Mouse (Mus musculus): Measurements from ENCODE around the gene Cdk1. TPM values are rescaled to one million over a fixed set of nuclear protein-coding genes. Genes with fewer than 3 reads are reported as not detected.

The Cdk1 gene
- polyA plus RNA-seq, 1 experiment from 2014 or later: 344 TPM

GRCm38 (mm10) chr10:69342328-69342727 lies 10.4 kb downstream of the Cdk1 start:
- Histone ChIP-seq H3K9ac (no peak overlapping the region), H3K27me3 (replicated peaks) (no peaks in the 10 kb centered on the region), H3K4me3 (no peak overlapping the region), H3K4me1 (peaks cover 22% of the 10 kb centered on the region), H3K4me2 (no peak overlapping the region), H3K27ac (replicated peaks) (no peak overlapping the region), H3K9me3 (no peaks in the 10 kb centered on the region), H3K36me3 (peaks cover 100% of the 10 kb centered on the region)
- ATAC-seq (ENCODE audit: extremely low read depth, insufficient number of reproducible peaks, low FRiP score, low TSS enrichment): no peak
- 89% methylated on average over 9 of the region's 9 CpGs for WGBS

- no peak overlapping the region for H3K4me2 ChIP-seq
- no peak overlapping the region for H3K9ac ChIP-seq
- H3K4me3 ChIP-seq: no peak overlapping the region
- ATAC-seq (ENCODE audit: extremely low read depth, insufficient number of reproducible peaks, low FRiP score, low TSS enrichment): no peak
- no peaks in the 10 kb centered on the region for H3K27me3 ChIP-seq (replicated peaks)
- no peak overlapping the region for H3K27ac ChIP-seq (replicated peaks)
- H3K9me3 ChIP-seq: no peaks in the 10 kb centered on the region
- WGBS: 77% methylated on average over 6 of the region's 6 CpGs
- peaks cover 15% of the 10 kb centered on the region for H3K4me1 ChIP-seq
- H3K36me3 ChIP-seq: peaks cover 100% of the 10 kb centered on the region
These were observed 11.0 kb downstream of the Cdk1 start for GRCm38 (mm10) chr10:69341570-69342227.

DNA sequence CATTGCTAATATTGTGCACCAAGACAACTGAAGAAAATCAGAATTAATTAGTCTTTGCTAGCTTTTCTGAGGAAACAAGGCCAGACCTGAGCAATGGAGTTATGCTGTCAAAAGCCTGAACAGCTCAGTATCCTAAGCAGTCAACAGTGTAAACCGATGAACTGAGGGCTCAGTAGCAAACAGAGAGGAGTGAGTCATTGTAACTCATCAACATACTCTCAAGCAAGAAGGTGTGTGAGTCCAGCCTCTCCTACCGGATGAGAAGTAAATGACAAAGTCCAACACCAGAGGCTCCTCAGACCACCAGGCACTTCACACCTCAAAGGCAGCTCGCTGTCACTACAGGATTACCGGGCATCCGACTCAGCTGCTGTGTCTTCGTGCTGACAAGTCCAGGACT lies 12.7 kb downstream of the Cdk1 start:
- Histone ChIP-seq H3K4me2 (no peak overlapping the region), H3K9me3 (no peaks in the 10 kb centered on the region), H3K4me1 (0 out of 2 replicates have a peak, but pooled peaks cover under 1% of the 10 kb centered on the region), H3K27ac (replicated peaks) (no peak overlapping the region), H3K9ac (no peak overlapping the region), H3K27me3 (replicated peaks) (no peaks in the 10 kb centered on the region), H3K36me3 (peaks cover 100% of the 10 kb centered on the region), H3K4me3 (no peak overlapping the region)
- no peak for ATAC-seq (ENCODE audit: extremely low read depth, insufficient number of reproducible peaks, low FRiP score, low TSS enrichment)
- 64% methylated on average over 6 of the region's 6 CpGs for WGBS

DNA sequence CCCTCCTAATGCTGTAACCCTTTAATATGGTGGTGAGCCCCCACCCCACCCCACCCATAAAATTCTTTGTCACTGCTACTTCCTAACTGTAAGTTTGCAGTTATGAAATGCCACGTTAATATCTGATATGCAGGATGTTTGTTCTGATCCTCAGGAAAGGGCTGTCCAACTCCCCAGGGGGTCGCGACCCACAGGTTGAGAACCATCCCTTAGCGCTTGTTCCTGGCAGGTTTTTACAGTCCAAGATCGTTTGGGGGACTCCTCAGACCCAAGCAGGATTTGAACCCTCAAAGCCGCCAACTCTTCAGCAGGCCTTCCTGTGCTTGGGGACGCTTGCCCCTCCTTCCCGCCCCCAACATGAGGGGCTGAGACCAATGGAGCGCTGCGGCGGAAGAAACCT lies 16.5 kb downstream of the Cdk1 start:
- Histone ChIP-seq H3K4me1 (no peaks in the 10 kb centered on the region), H3K9ac (no peak overlapping the region), H3K27ac (replicated peaks) (no peak overlapping the region), H3K9me3 (no peaks in the 10 kb centered on the region), H3K4me3 (no peak overlapping the region), H3K4me2 (no peak overlapping the region), H3K36me3 (peaks cover 84% of the 10 kb centered on the region), H3K27me3 (replicated peaks) (no peaks in the 10 kb centered on the region)
- WGBS: 91% methylated on average over 11 of the region's 11 CpGs
- ATAC-seq (ENCODE audit: extremely low read depth, insufficient number of reproducible peaks, low FRiP score, low TSS enrichment): no peak

DNA sequence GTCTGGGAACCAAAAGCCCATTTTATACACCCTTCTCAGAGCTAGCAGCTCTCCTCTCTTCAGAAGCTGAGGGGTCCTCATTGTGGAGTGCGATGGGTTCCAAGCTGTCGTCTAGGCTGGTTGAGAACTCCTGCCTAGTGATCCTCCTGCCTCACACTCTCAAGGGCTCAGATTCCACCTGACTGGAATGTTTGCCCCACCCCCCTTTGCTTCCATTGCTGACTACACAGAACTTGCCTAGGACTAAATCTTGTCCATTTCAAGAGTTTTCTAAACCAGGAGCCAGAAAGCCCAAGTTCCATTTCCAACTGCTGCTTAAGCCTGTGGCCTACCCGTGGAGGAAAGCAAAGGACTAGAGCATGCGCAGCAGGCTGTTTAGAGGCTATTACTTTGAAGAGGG lies 17.1 kb downstream of the Cdk1 start:
- H3K27me3 ChIP-seq (replicated peaks): no peaks in the 10 kb centered on the region
- H3K4me1 ChIP-seq: no peaks in the 10 kb centered on the region
- no peak overlapping the region for H3K4me3 ChIP-seq
- no peaks in the 10 kb centered on the region for H3K9me3 ChIP-seq
- ATAC-seq (ENCODE audit: extremely low read depth, insufficient number of reproducible peaks, low FRiP score, low TSS enrichment): no peak
- H3K27ac ChIP-seq (replicated peaks): no peak overlapping the region
- H3K9ac ChIP-seq: no peak overlapping the region
- peaks cover 78% of the 10 kb centered on the region for H3K36me3 ChIP-seq
- no peak overlapping the region for H3K4me2 ChIP-seq
- WGBS: 84% methylated on average over 4 of the region's 4 CpGs

GRCm38 (mm10) chr10:69335195-69335536 lies 17.6 kb downstream of the Cdk1 start:
- H3K4me3 ChIP-seq: no peak overlapping the region
- no peak overlapping the region for H3K27ac ChIP-seq (replicated peaks)
- no peak overlapping the region for H3K9ac ChIP-seq
- 82% methylated on average over 7 of the region's 7 CpGs for WGBS
- no peaks in the 10 kb centered on the region for H3K27me3 ChIP-seq (replicated peaks)
- peaks cover 73% of the 10 kb centered on the region for H3K36me3 ChIP-seq
- ATAC-seq (ENCODE audit: extremely low read depth, insufficient number of reproducible peaks, low FRiP score, low TSS enrichment): no peak
- H3K4me2 ChIP-seq: no peak overlapping the region
- H3K9me3 ChIP-seq: no peaks in the 10 kb centered on the region
- no peaks in the 10 kb centered on the region for H3K4me1 ChIP-seq

DNA sequence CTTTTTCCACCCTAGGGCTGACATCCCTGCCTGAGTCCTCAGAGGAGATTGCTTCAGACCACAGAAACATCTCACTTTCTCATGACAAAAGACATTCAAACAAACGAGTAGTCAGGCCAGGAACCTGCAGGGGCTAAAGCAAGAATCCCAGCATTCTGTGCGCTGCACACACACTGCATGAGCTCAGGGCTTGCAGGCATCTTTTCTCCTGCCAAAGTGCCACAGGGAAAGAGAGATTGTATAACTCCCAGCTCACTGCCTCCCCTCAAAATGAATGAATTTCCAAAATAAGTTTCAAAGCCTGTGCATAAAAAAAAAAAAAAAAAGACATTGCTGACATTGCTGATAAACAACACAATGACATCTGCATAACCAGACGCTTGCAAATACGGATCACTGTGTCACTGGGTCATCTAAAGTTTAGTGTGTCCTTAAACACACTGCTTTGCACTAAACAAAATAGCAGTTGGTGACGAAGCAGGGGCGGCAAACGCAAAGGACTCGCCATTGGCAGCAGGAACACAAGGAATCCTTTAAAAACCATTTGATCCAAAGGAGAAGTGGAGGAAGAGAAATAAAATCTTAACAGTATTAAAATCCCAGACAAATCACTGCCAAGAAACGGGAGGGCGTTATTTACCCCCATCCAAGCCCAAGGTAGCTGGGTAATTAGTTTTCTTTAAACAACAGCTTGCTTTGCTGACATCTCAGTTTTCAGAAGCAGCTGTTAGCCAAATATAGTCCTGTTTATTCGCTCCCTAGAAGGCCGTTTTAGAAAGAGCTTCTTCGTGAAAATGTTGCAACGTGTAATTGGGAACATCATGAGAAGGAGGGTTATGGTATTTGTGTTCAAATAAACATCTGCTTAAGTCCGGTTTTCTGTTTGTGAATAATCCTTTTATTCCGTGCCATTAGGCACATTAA lies 18.2 kb downstream of the Cdk1 start:
- Histone ChIP-seq H3K27ac (replicated peaks) (no peak overlapping the region), H3K9me3 (no peaks in the 10 kb centered on the region), H3K4me1 (no peaks in the 10 kb centered on the region), H3K4me3 (no peak overlapping the region), H3K4me2 (no peak overlapping the region), H3K9ac (no peak overlapping the region), H3K27me3 (replicated peaks) (no peaks in the 10 kb centered on the region), H3K36me3 (peaks cover 67% of the 10 kb centered on the region)
- WGBS: 78% methylated on average over 16 of the region's 16 CpGs
- no peak for ATAC-seq (ENCODE audit: extremely low read depth, insufficient number of reproducible peaks, low FRiP score, low TSS enrichment)

- no peaks in the 10 kb centered on the region for H3K9me3 ChIP-seq
- no peak overlapping the region for H3K9ac ChIP-seq
- H3K4me3 ChIP-seq: no peak overlapping the region
- H3K4me2 ChIP-seq: no peak overlapping the region
- H3K36me3 ChIP-seq: peaks cover 54% of the 10 kb centered on the region
- no peaks in the 10 kb centered on the region for H3K27me3 ChIP-seq (replicated peaks)
- 86% methylated on average over 11 of the region's 11 CpGs for WGBS
- no peak for ATAC-seq (ENCODE audit: extremely low read depth, insufficient number of reproducible peaks, low FRiP score, low TSS enrichment)
- no peaks in the 10 kb centered on the region for H3K4me1 ChIP-seq
- no peak overlapping the region for H3K27ac ChIP-seq (replicated peaks)
These were observed 19.5 kb downstream of the Cdk1 start for GRCm38 (mm10) chr10:69333212-69333611.

- Histone ChIP-seq H3K9ac (no peak overlapping the region), H3K36me3 (peaks cover 34% of the 10 kb centered on the region), H3K27me3 (replicated peaks) (no peaks in the 10 kb centered on the region), H3K4me2 (no peak overlapping the region), H3K27ac (replicated peaks) (no peak overlapping the region), H3K9me3 (no peaks in the 10 kb centered on the region), H3K4me1 (no peaks in the 10 kb centered on the region), H3K4me3 (no peak overlapping the region)
- WGBS: 89% methylated on average over 6 of the region's 6 CpGs
- no peak for ATAC-seq (ENCODE audit: extremely low read depth, insufficient number of reproducible peaks, low FRiP score, low TSS enrichment)
These were observed 21.5 kb downstream of the Cdk1 start for GRCm38 (mm10) chr10:69331231-69331630.

DNA sequence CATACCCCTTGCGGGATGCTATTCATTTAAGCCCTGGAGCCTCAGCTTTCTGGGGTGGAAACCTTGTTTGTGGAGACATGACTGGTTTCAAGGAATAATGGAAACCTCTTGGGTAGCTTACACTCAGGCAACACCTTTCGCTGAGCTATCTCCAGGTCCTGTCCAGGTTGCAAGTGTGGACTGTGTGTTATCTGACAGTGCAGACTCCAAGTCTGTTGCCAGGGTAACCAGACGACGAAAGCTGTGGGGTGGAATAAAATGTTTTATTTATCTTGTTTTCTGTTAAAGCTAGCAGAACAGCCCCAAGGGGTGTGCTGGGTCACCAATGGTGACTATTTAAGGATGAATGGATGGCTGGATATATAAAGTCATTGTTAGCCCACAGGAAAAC lies 24.1 kb downstream of the Cdk1 start:
- 59% methylated on average over 4 of the region's 4 CpGs for WGBS
- H3K4me2 ChIP-seq: no peak overlapping the region
- no peak overlapping the region for H3K27ac ChIP-seq (replicated peaks)
- no peaks in the 10 kb centered on the region for H3K4me1 ChIP-seq
- H3K27me3 ChIP-seq (replicated peaks): no peaks in the 10 kb centered on the region
- no peaks in the 10 kb centered on the region for H3K9me3 ChIP-seq
- ATAC-seq (ENCODE audit: extremely low read depth, insufficient number of reproducible peaks, low FRiP score, low TSS enrichment): no peak
- peaks cover 8% of the 10 kb centered on the region for H3K36me3 ChIP-seq
- H3K4me3 ChIP-seq: no peak overlapping the region
- no peak overlapping the region for H3K9ac ChIP-seq

DNA sequence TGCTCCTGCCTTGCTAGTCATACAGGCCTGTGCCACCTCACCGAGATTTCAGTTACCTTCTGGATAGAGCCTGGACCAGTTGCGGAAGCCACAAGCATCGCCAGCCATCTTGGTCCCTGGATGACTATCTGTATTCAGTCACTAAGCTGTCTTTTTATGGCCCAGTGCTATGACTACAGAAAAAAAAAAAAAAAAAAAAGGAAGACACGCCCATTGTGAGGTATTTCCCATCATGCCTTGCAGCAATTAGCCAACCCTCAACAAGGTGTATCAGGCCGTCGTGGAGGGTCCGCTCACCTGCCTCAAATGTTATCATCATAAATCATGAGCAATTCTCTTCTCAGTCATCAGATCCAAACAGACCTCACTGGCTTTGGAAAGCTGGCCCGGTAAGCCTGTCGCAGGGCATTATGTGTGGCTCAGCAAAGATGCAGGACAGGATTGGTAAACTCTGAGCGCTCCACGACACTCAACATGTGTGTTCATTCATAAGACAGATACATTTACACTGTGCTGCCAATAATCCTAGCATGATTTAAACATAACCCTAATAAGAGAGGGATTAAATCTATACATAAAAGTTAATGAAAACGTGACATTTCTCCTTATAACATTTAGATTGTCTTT lies 24.6 kb downstream of the Cdk1 start:
- 90% methylated on average over 12 of the region's 12 CpGs for WGBS
- H3K4me2 ChIP-seq: no peak overlapping the region
- H3K9me3 ChIP-seq: no peaks in the 10 kb centered on the region
- no peak overlapping the region for H3K9ac ChIP-seq
- no peak for ATAC-seq (ENCODE audit: extremely low read depth, insufficient number of reproducible peaks, low FRiP score, low TSS enrichment)
- H3K27ac ChIP-seq (replicated peaks): no peak overlapping the region
- H3K4me3 ChIP-seq: no peak overlapping the region
- H3K27me3 ChIP-seq (replicated peaks): no peaks in the 10 kb centered on the region
- H3K4me1 ChIP-seq: no peaks in the 10 kb centered on the region
- H3K36me3 ChIP-seq: peaks cover 3% of the 10 kb centered on the region

All from heart, embryonic 13.5 days (tissue).